Mouse (Mus musculus): ENCODE measurements around the gene Fam129b. TPM values are rescaled to one million over a fixed set of nuclear protein-coding genes. Genes with fewer than 3 reads are reported as not detected.

Fam129b gene
- total RNA-seq, 4 experiments from 2014 or later: 21.8 to 39.3 (median 32.1) TPM

DNA sequence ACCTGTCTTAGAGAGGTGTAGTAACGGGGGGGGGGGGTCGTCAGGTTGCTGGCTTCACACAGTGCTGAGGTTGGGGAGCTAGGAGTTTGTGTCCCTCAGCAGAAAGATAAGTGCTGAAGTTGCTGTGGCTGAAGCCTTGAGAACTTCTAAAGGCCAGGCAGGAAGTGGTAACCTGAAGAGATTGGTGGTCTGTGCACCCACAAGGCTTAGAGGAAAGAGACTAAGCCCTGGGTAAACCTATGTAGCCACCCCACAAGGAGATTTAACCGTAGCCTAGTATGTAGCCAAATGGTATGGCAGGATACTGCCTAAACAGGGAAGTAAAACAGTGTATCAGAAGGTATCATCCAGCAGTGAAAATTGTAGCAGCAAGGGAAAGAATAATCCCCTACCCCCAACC lies 14.4 kb downstream of the Fam129b start:
- no peak for DNase-seq (ENCODE audit: low spot score in 2 of 2)

GRCm38 (mm10) chr2:32891278-32891677 lies 15.4 kb downstream of the Fam129b start:
- no peak for DNase-seq (ENCODE audit: low spot score in 2 of 2)

- no peak for DNase-seq (ENCODE audit: low spot score in 2 of 2)
Observed at GRCm38 (mm10) chr2:32892490-32892889, 16.6 kb downstream of the Fam129b start.

DNA sequence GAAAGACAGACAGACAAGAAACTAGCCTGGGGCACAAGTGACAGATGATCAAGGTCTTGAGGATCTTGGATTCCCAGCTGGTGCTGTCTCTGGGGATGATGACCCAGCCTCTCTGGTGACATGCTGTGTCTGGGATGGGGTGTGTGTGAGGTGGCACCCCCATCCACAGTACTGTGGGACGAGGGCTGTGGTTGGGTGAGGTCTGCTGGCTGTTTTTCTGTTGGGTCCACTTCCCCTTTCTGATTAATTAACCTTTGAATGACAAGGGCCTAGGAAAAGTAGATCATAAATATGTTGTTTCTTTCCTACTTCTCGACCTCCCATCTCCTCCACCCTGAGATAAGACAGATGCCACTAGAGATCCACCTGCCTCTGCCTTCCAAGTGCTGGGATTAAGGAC lies 18.2 kb downstream of the Fam129b start:
- DNase-seq (ENCODE audit: low spot score in 2 of 2): no peak

DNA sequence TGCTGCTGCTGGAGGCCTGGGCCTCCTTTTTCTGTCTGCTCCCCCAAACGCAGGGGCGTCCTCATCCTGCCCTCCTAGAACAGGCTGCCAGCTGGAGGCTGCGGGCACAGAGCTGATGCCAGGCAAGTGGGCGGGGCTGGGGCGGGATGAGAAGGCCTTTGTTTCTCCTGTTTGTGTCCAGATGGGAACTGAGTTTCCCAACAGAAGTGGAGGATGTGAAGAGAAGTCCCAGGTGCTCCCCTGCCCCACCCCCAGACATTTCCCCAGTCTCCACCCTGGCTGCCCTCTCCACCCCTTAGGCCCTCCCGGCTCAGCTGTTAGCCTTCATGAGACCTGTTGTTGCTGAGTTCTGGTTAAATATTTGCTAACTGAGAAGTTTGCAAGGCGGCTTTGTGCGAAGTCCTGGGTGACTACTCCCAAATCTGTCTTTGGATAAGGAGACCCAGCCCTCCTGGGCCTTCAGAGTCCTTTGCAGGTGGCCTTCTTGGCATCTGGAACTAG lies 19.7 kb downstream of the Fam129b start:
- DNase-seq (ENCODE audit: low spot score in 2 of 2): no peak

- DNase-seq (ENCODE audit: low spot score in 2 of 2): no peak
Observed at GRCm38 (mm10) chr2:32896507-32897147, 20.7 kb downstream of the Fam129b start.

DNA sequence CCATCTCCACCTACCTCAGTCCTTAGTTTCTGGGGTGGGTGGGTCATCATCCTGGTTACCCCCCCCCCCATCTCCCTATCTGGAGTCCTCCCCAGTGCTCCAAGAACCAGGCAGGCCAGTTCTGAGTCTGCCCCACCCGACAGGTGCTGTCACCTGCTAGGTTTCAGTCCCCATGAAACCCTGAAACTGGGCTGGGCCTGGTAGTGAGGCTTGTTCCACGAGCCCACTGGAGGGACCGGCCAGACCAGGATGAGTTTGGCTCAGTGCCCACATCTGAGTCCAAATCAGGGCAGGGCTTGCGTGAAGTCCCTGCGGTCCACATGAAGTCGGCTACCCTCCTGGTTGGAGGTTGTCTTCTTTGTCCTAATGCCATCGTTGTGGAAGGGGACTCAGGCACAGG lies 23.1 kb downstream of the Fam129b start:
- no peak for DNase-seq (ENCODE audit: low spot score in 2 of 2)

- no peak for DNase-seq (ENCODE audit: low spot score in 2 of 2)
Observed at GRCm38 (mm10) chr2:32902126-32902525, 26.2 kb downstream of the Fam129b start.

- DNase-seq (ENCODE audit: low spot score in 2 of 2): no peak
Observed at GRCm38 (mm10) chr2:32903470-32903869, 27.6 kb downstream of the Fam129b start.

DNA sequence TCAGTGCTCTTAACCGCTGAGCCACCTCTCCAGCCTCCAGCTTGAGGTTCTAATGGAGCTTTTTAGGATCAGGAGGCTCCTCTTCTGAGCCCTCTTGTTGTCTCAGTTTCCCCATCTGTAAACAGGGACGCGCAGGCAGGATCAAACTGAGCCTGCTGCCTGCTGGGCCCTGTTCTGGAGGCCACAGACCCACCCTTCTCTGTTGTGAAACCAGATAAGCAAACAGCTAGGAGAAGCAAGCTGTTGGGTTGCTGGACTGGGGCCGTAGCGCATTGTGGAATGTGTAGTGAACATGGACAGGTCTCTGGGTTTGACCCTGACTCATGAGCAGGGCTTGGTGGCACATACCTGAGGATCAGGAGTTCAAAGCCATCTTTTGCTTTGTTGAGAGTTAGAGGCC lies 28.7 kb downstream of the Fam129b start:
- DNase-seq (ENCODE audit: low spot score in 2 of 2): no peak

- DNase-seq (ENCODE audit: low spot score in 2 of 2): no peak
Observed at GRCm38 (mm10) chr2:32905297-32905696, 29.4 kb downstream of the Fam129b start.

- DNase-seq (ENCODE audit: low spot score in 2 of 2): no peak
Observed at GRCm38 (mm10) chr2:32907442-32907841, 31.5 kb downstream of the Fam129b start.

GRCm38 (mm10) chr2:32908272-32908671 lies 32.4 kb downstream of the Fam129b start:
- DNase-seq (ENCODE audit: low spot score in 2 of 2): no peak

DNA sequence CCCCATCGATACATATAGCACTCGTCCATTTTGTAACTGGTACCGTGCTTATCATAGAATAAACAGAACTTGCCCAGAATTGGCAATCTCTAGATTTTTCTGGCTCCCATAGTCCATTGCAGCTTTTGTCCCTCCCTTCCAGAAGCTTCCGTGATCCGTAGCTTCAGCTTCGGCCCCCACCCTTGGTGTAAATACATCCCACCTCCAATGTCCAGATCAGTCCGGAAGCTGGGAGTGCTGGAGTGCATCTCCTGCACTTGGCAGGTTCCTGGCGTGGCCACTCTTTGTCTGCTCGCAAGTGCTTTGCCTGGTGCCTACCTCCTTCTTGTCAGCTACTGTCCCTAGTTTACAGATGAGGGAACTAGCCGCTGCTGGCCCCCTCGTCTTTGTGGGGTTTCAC lies 32.9 kb downstream of the Fam129b start:
- no peak for DNase-seq (ENCODE audit: low spot score in 2 of 2)

DNA sequence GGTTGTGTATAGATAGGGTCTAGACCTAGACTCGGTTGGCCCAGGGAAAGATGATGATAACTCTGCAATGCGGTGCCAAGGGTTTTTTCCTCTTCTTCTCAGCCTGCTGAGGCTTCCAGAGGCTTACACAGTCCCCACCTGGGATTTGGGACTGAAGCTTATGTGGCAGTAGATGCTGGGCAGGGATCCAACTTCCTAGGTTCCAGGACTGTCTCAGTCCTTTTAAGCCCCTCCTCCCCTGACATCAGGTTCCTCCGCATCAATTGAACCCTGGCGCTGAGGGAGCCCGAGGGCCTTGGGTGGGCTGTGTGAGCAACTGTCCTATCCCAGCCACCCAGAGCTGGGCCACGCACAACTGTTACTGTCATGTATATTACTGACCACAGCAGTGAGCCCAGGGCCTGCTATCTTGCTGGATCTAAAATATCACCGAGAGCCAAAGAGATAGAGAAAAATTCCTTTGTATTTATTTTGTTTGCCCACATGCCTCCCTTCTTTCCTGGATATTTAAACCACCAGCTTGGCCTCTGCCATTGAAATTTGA lies 35.8 kb downstream of the Fam129b start:
- no peak for DNase-seq (ENCODE audit: low spot score in 2 of 2)

DNA sequence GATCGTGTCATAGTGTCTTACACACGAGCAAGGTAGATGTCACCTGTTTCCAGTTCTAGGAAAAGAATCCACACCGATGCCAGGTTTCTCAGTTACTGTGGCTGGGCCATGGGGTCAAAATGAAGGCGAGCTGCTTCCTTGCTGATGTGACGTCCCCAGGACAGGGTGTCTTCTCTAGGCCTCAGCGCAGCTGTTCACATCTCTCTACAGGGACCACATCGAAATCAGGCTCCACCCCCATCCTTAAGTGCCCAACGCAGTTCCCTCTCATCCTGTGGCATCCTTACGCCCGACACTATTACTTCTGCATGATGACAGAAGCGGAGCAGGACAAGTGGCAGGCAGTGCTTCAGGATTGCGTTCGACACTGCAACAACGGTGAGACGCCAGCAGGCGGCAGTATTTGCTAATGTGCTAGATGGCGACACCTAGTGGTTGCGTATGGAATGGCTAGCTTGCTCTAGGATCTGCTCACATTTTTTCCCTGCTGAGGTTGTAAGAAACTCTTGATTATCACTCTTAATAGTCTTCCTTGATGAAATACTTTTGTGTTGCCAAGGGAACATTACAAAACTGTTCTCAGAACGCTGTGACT lies 36.4 kb downstream of the Fam129b start:
- DNase-seq (ENCODE audit: low spot score in 2 of 2): peak; percentile 67 to 90

- no peak for DNase-seq (ENCODE audit: low spot score in 2 of 2)
Observed at GRCm38 (mm10) chr2:32914362-32914761, 38.4 kb downstream of the Fam129b start.

DNA sequence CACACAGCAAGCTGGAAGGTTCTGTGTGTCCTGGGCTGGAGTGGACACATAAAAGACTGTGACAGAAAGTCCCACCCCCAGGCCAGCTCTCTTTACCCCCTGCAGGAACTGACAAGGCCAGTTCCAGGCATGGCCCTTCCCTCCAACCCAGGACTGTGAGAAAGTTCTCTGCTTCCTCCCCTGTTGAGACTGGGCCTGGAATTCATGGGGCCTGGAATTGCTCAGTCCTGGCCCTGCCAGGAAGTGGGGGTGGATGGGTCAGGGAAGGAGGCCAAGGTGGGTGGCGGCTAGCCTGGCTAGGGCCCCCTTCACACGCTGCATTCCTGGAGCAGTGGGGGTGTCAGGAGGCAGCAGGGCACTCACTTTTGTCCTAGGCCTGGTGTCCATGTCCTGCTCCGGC lies 39.0 kb downstream of the Fam129b start:
- DNase-seq (ENCODE audit: low spot score in 2 of 2): no peak

DNA sequence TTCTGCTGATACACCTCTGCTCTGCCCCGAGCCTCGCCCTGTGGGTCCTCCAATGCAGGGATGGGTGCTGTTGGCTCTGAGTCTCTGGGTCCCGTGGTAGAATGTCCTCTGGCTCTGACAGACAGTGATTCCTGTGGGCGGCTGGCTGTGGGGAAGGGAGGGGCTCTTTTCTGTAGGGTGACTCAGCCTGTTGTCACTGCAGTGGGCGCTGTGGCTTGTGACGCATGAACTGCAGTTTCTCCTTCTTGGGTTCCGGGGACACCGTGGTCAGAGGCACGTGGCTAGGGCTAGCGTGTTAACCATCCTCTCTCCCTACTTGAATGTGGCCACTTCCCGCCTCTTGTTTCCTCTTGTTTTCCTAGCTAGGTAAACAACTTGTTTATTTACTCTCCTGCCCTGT lies 41.6 kb downstream of the Fam129b start:
- peak; percentile 55 to 65 for DNase-seq (ENCODE audit: low spot score in 2 of 2)

GRCm38 (mm10) chr2:32918391-32918790 lies 42.5 kb downstream of the Fam129b start:
- no peak for DNase-seq (ENCODE audit: low spot score in 2 of 2)

- DNase-seq (ENCODE audit: low spot score in 2 of 2): no peak
Observed at GRCm38 (mm10) chr2:32921235-32921634, 45.3 kb downstream of the Fam129b start.

DNA sequence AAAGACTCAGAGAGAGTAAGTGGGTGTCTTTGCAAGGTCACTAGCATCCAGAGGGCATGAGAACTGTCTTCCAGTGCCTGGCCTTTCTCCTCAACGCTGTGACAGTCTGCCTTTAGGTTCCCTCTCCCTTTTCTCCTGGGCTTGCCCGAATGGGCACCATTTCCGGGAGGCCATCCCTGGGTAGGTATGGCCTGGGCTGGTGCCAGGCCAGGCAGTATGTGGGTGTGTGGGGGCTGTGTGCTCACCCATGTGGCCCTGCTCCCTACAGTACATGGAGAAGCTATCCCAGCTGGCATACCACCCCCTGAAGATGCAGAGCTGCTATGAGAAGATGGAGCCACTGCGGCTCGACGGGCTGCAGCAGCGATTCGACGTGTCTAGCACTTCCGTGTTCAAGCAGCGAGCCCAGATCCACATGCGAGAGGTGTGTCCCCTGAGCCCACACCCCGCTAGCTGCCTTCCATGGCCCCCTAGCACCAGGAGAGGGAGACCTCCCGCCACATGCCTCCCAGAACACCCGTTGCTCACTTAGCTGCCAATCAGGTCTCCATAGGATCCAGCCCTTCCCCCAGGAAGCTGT lies 46.0 kb downstream of the Fam129b start:
- no peak for DNase-seq (ENCODE audit: low spot score in 2 of 2)

DNA sequence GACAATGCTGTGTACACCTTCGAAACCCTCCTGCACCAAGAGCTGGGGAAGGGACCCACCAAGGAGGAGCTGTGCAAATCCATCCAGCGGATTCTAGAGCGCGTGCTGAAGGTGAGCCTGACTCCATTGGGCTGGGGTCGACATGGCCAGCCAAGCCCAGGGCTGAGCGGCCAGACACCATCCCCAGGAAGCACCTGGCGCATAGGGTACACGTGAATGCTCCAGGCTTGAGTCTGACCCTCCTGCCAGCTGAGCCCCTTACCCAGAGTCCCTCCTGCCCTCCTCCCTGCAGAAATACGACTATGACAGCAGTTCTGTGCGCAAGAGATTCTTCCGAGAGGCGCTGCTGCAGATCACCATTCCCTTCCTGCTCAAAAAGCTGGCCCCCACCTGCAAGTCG lies 46.6 kb downstream of the Fam129b start:
- DNase-seq (ENCODE audit: low spot score in 2 of 2): no peak
